Mouse (Mus musculus): ENCODE data around the gene Arf1. TPM values are rescaled to one million over a fixed set of nuclear protein-coding genes. Genes with fewer than 3 reads are reported as not detected.
A peak's percentile ranks its signal among the peaks of the same experiment; 100 is the strongest.

Arf1 gene
- polyA plus RNA-seq, 1 experiment from 2014 or later, result 605 TPM

DNA sequence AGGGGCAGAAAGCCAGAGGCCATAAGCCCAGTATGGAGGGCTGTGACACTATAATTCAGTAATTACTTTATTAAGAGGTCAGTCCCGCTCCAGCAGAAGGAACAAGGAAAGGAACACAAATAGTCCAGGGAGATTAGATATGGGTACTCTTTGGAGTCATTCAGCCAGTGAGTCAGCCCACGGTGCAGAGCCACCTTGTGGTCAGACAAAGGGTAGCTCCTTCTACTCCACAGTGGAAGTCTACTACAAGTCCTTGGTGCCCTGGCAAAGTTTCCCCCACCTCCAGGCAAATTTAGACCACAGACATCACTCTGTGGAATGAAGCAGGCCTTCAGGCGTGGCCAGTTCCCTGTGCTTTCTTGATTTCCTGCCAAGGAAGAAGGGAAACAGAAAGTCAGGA, 44.2 kb downstream of the Arf1 start:
- Histone ChIP-seq H3K9me3 (ENCODE audit: control insufficient read depth) (no peaks in the 10 kb centered on the region), H3K4me2 (replicated peaks; ENCODE audit: low read depth) (no peak overlapping the region), H3K9ac (ENCODE audit: low read depth, low read length) (no peak overlapping the region), H3K27ac (ENCODE audit: low read depth, low read length) (peak overlapping the region; percentile 41; the same call in 1 of the 2 replicates), H3K4me1 (replicated peaks; ENCODE audit: control insufficient read depth, insufficient read depth, low read length) (peaks cover 7% of the 10 kb centered on the region; the same call in 1 of the 2 replicates), H3K27me3 (replicated peaks; ENCODE audit: control insufficient read depth, insufficient read depth, low read length) (0 out of 2 replicates have a peak, but pooled peaks cover 1% of the 10 kb centered on the region), H3K4me3 (ENCODE audit: low read depth, low read length) (no peak overlapping the region), H3K36me3 (ENCODE audit: control insufficient read depth, insufficient read depth) (peaks cover 31% of the 10 kb centered on the region)
- ATAC-seq, result peak; percentile 48
- WGBS, result 23% methylated on average over 3 of the region's 3 CpGs
- TF ChIP-seq CTCF (IDR thresholded peaks at IDR 0.05; ENCODE audit: low read depth), result peak; percentile 90

DNA sequence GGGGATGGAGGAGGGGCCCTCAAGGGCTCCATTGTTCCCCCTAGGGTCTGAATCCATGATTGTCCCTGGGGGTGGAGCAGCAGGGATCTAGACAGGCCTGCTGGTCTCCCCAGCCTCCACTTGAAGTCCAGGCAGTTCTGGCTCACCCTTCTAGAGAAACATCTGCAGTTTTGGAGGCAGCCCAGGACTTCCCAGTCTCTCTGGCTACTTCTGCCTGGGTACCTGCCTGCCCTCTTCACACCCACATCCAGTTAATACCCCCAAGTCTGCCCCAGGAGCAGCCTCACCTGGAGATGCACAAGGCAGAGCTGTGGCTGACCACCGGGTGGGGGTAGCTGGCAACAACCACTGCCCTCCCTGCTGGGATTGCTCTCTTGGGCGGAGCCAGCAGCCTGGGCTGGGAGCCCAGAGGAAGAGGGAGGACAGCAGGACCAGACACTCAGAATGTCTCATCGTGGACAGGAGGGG, 45.2 kb downstream of the Arf1 start, which contains the start of gene Gjc2:
Gene Gjc2, minus strand, starts transcription at position 350 of the 468 bp plus-strand sequence.
- Histone ChIP-seq H3K27me3 (replicated peaks; ENCODE audit: control insufficient read depth, insufficient read depth, low read length) (peaks cover 10% of the 10 kb centered on the region), H3K4me1 (replicated peaks; ENCODE audit: control insufficient read depth, insufficient read depth, low read length) (peaks cover 7% of the 10 kb centered on the region; the same call in 1 of the 2 replicates), H3K9ac (ENCODE audit: low read depth, low read length) (no peak within 1 kb of the TSS; the same call in 1 of the 2 replicates), H3K4me3 (ENCODE audit: low read depth, low read length) (no peak within 1 kb of the TSS), H3K9me3 (ENCODE audit: control insufficient read depth) (no peaks in the 10 kb centered on the region), H3K27ac (ENCODE audit: low read depth, low read length) (peak within 1 kb of the TSS; percentile 41; the same call in 1 of the 2 replicates), H3K4me2 (replicated peaks; ENCODE audit: low read depth) (peak within 1 kb of the TSS; percentile 17; the same call in 1 of the 2 replicates), H3K36me3 (ENCODE audit: control insufficient read depth, insufficient read depth) (peaks cover 31% of the 10 kb centered on the region)
- ATAC-seq, result no peak
- peak; percentile 16 for TF ChIP-seq CTCF (IDR thresholded peaks at IDR 0.05; ENCODE audit: low read depth)
- 34% methylated on average over 3 of the region's 3 CpGs for WGBS

DNA sequence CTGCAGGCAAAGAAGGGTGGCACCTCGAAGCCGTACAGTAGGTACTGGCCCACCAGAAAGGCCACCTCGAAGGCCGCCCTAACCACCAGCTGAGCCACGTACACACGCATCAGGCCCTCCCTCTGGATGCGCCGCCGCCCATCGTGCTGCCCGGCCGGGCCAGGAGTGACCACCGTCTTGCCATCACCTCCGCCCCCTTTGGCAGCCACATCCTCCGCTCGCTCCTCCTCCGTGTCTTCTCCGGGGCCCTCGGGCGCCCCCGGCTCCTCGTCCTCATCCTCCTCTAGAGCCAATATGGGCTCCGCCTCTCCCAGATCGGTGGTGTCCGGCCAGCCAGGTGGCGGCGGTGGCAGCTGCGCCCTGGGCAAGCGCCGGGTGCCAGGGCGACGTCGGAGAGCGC, 51.1 kb downstream of the Arf1 start:
- Histone ChIP-seq H3K4me3 (ENCODE audit: low read depth, low read length) (peak overlapping the region; percentile 17; the same call in 1 of the 2 replicates), H3K9me3 (ENCODE audit: control insufficient read depth) (no peaks in the 10 kb centered on the region), H3K4me2 (replicated peaks; ENCODE audit: low read depth) (no peak overlapping the region; the same call in 1 of the 2 replicates), H3K36me3 (ENCODE audit: control insufficient read depth, insufficient read depth) (no peaks in the 10 kb centered on the region), H3K9ac (ENCODE audit: low read depth, low read length) (no peak overlapping the region), H3K4me1 (replicated peaks; ENCODE audit: control insufficient read depth, insufficient read depth, low read length) (no peaks in the 10 kb centered on the region), H3K27me3 (replicated peaks; ENCODE audit: control insufficient read depth, insufficient read depth, low read length) (peaks cover 52% of the 10 kb centered on the region), H3K27ac (ENCODE audit: low read depth, low read length) (no peak overlapping the region)
- 11% methylated on average over 34 of the region's 34 CpGs for WGBS
- TF ChIP-seq CTCF (IDR thresholded peaks at IDR 0.05; ENCODE audit: low read depth), result no peak
- ATAC-seq, result no peak

DNA sequence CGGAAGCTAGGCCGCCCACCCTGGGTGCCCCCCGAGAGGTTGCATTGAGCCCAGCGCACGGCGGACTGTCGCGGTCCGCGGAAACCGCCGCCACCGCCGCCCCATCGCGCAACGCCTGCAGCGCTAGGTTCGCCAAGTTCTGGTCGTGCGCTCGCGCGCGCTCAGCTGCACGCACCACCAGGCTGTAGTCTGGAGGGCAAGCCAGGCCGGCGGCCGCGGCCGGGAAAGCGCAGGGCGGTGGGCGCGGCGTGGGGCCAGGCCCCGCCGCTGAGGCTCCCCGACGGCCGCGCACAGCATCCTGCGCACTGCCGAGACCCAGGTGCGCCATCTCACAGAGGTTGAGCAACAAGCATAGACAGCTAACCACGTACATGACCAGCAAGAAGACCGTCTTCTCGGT, 51.6 kb downstream of the Arf1 start:
- H3K36me3 ChIP-seq (ENCODE audit: control insufficient read depth, insufficient read depth), result no peaks in the 10 kb centered on the region
- H3K27me3 ChIP-seq (replicated peaks; ENCODE audit: control insufficient read depth, insufficient read depth, low read length), result peaks cover 52% of the 10 kb centered on the region
- no peaks in the 10 kb centered on the region for H3K9me3 ChIP-seq (ENCODE audit: control insufficient read depth)
- 3% methylated on average over 46 of the region's 48 CpGs for WGBS
- H3K4me1 ChIP-seq (replicated peaks; ENCODE audit: control insufficient read depth, insufficient read depth, low read length), result no peaks in the 10 kb centered on the region
- no peak overlapping the region for H3K9ac ChIP-seq (ENCODE audit: low read depth, low read length)
- TF ChIP-seq CTCF (IDR thresholded peaks at IDR 0.05; ENCODE audit: low read depth), result no peak
- no peak for ATAC-seq
- peak overlapping the region; percentile 17; the same call in 1 of the 2 replicates for H3K4me3 ChIP-seq (ENCODE audit: low read depth, low read length)
- H3K27ac ChIP-seq (ENCODE audit: low read depth, low read length), result no peak overlapping the region
- peak overlapping the region; percentile 43 for H3K4me2 ChIP-seq (replicated peaks; ENCODE audit: low read depth)

DNA sequence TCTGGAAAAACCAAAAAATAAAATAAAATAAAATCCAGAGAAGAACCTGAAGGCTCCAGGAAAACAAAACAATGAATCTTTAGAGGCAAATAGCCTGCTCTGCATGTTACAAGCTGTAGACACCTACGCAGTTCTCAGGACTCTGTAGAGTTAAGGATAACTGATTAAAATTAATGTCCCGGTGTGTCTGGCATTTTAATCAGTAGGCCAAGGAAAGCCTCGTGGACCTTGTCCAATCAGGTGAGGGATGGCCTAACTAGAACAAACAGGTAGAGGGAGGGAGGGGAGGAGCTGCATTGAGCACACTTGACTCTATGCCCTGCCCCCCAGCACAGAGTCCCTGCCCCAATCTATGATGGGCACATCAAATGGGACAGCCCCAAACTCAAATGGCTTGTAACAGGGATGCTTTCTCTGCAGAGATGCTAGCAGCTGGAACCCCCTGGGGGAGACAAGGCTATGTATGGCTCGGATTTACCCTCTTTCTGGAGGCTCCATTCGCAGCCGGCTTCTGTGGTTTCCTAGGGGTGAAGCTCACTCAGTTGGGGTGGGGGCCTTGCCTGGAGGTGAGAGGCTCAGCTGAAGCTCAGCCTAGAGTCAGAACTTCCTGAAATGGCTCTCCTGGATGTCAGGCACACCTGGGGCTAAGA, 53.8 kb downstream of the Arf1 start:
- no peaks in the 10 kb centered on the region for H3K9me3 ChIP-seq (ENCODE audit: control insufficient read depth)
- 51% methylated on average over 6 of the region's 6 CpGs for WGBS
- no peak overlapping the region for H3K4me3 ChIP-seq (ENCODE audit: low read depth, low read length)
- H3K4me2 ChIP-seq (replicated peaks; ENCODE audit: low read depth), result no peak overlapping the region
- H3K4me1 ChIP-seq (replicated peaks; ENCODE audit: control insufficient read depth, insufficient read depth, low read length), result no peaks in the 10 kb centered on the region
- ATAC-seq, result no peak
- no peaks in the 10 kb centered on the region for H3K36me3 ChIP-seq (ENCODE audit: control insufficient read depth, insufficient read depth)
- H3K9ac ChIP-seq (ENCODE audit: low read depth, low read length), result no peak overlapping the region
- no peak overlapping the region for H3K27ac ChIP-seq (ENCODE audit: low read depth, low read length)
- no peak for TF ChIP-seq CTCF (IDR thresholded peaks at IDR 0.05; ENCODE audit: low read depth)
- peaks cover 52% of the 10 kb centered on the region for H3K27me3 ChIP-seq (replicated peaks; ENCODE audit: control insufficient read depth, insufficient read depth, low read length)

DNA sequence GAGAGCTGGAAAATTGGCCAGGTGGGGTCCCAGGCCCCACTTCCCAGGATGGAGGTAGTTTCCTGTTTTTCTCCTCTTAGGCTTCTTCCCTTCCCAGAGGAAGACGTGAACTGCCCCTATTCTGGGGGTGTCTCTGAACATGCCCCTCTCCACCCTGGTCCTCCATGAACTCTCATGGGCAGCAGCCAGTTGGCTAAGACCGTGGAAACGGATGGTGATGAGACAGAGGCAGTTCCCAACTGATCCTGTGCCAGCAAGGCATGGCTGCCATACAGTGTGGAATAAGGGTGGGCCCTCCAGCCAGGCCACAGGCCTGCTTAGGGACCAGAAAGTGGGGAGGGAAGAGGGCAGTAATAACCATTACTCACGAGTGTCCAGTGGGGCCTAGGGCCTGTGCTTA, 57.5 kb downstream of the Arf1 start:
- H3K9ac ChIP-seq (ENCODE audit: low read depth, low read length), result no peak overlapping the region
- ATAC-seq, result no peak
- H3K36me3 ChIP-seq (ENCODE audit: control insufficient read depth, insufficient read depth), result no peaks in the 10 kb centered on the region
- no peak overlapping the region for H3K27ac ChIP-seq (ENCODE audit: low read depth, low read length)
- no peak overlapping the region for H3K4me2 ChIP-seq (replicated peaks; ENCODE audit: low read depth)
- TF ChIP-seq CTCF (IDR thresholded peaks at IDR 0.05; ENCODE audit: low read depth), result no peak
- 75% methylated on average over 4 of the region's 4 CpGs for WGBS
- no peaks in the 10 kb centered on the region for H3K4me1 ChIP-seq (replicated peaks; ENCODE audit: control insufficient read depth, insufficient read depth, low read length)
- H3K9me3 ChIP-seq (ENCODE audit: control insufficient read depth), result no peaks in the 10 kb centered on the region
- peaks cover 18% of the 10 kb centered on the region for H3K27me3 ChIP-seq (replicated peaks; ENCODE audit: control insufficient read depth, insufficient read depth, low read length)
- H3K4me3 ChIP-seq (ENCODE audit: low read depth, low read length), result no peak overlapping the region

Measured in intestine, postnatal 0 days (tissue).